Mouse (Mus musculus): ENCODE measurements around the gene Myl10. TPM values are rescaled to one million over a fixed set of nuclear protein-coding genes. Genes with fewer than 3 reads are reported as not detected.
A peak's percentile ranks its signal among the peaks of the same experiment; 100 is the strongest.
"Not testable (repeated sequence)": the region's sequence is repeated elsewhere in the genome, so short reads cannot be mapped to it uniquely, and the experiment has no call there.

The Myl10 gene
- polyA plus RNA-seq, 1 experiment, result not detected

- peak; percentile 85 for DNase-seq (ENCODE audit: low read depth)
- TF ChIP-seq CTCF (IDR thresholded peaks at IDR 0.05; ENCODE audit: borderline replicate concordance, extremely low read depth, insufficient read depth, insufficient read length) (peak; percentile 87), POLR2A (IDR thresholded peaks at IDR 0.05; ENCODE audit: borderline replicate concordance, extremely low read depth, insufficient read depth, insufficient read length, poor library complexity, severe bottlenecking) (no peak)
Observed at GRCm38 (mm10) chr5:136706803-136707202, 13.9 kb downstream of the Myl10 start.

- no peak for TF ChIP-seq CTCF (IDR thresholded peaks at IDR 0.05; ENCODE audit: borderline replicate concordance, extremely low read depth, insufficient read depth, insufficient read length)
- TF ChIP-seq POLR2A (IDR thresholded peaks at IDR 0.05; ENCODE audit: borderline replicate concordance, extremely low read depth, insufficient read depth, insufficient read length, poor library complexity, severe bottlenecking), result no peak
- no peak for DNase-seq (ENCODE audit: low read depth)
Observed at GRCm38 (mm10) chr5:136708116-136708515, 15.2 kb downstream of the Myl10 start.

- TF ChIP-seq POLR2A (IDR thresholded peaks at IDR 0.05; ENCODE audit: borderline replicate concordance, extremely low read depth, insufficient read depth, insufficient read length, poor library complexity, severe bottlenecking) (no peak), CTCF (IDR thresholded peaks at IDR 0.05; ENCODE audit: borderline replicate concordance, extremely low read depth, insufficient read depth, insufficient read length) (no peak)
- peak; percentile 59 for DNase-seq (ENCODE audit: low read depth)
Observed at GRCm38 (mm10) chr5:136710742-136711141, 17.8 kb downstream of the Myl10 start.

GRCm38 (mm10) chr5:136714232-136714875, 21.4 kb downstream of the Myl10 start:
- no peak for TF ChIP-seq POLR2A (IDR thresholded peaks at IDR 0.05; ENCODE audit: borderline replicate concordance, extremely low read depth, insufficient read depth, insufficient read length, poor library complexity, severe bottlenecking)
- TF ChIP-seq CTCF (IDR thresholded peaks at IDR 0.05; ENCODE audit: borderline replicate concordance, extremely low read depth, insufficient read depth, insufficient read length), result no peak

GRCm38 (mm10) chr5:136714879-136715278, 21.9 kb downstream of the Myl10 start:
- peak; percentile 72 for DNase-seq (ENCODE audit: low read depth)
- no peak for TF ChIP-seq POLR2A (IDR thresholded peaks at IDR 0.05; ENCODE audit: borderline replicate concordance, extremely low read depth, insufficient read depth, insufficient read length, poor library complexity, severe bottlenecking)
- TF ChIP-seq CTCF (IDR thresholded peaks at IDR 0.05; ENCODE audit: borderline replicate concordance, extremely low read depth, insufficient read depth, insufficient read length), result peak; percentile 63

More at GRCm38 (mm10) chr5:136714232-136714875, 21.4 kb downstream of the Myl10 start:
- peak; percentile 78 for DNase-seq (ENCODE audit: low read depth)

- TF ChIP-seq CTCF (IDR thresholded peaks at IDR 0.05; ENCODE audit: borderline replicate concordance, extremely low read depth, insufficient read depth, insufficient read length) (no peak), POLR2A (IDR thresholded peaks at IDR 0.05; ENCODE audit: borderline replicate concordance, extremely low read depth, insufficient read depth, insufficient read length, poor library complexity, severe bottlenecking) (no peak)
- DNase-seq (ENCODE audit: low read depth), result no peak
Observed at GRCm38 (mm10) chr5:136716696-136717572, 24.0 kb downstream of the Myl10 start.

- no peak for TF ChIP-seq CTCF (IDR thresholded peaks at IDR 0.05; ENCODE audit: borderline replicate concordance, extremely low read depth, insufficient read depth, insufficient read length)
- no peak for TF ChIP-seq POLR2A (IDR thresholded peaks at IDR 0.05; ENCODE audit: borderline replicate concordance, extremely low read depth, insufficient read depth, insufficient read length, poor library complexity, severe bottlenecking)
- DNase-seq (ENCODE audit: low read depth), result no peak
Observed at GRCm38 (mm10) chr5:136717573-136717854, 24.6 kb downstream of the Myl10 start.

- DNase-seq (ENCODE audit: low read depth), result peak; percentile 64
- no peak for TF ChIP-seq CTCF (IDR thresholded peaks at IDR 0.05; ENCODE audit: borderline replicate concordance, extremely low read depth, insufficient read depth, insufficient read length)
- no peak for TF ChIP-seq POLR2A (IDR thresholded peaks at IDR 0.05; ENCODE audit: borderline replicate concordance, extremely low read depth, insufficient read depth, insufficient read length, poor library complexity, severe bottlenecking)
Observed at GRCm38 (mm10) chr5:136718656-136719055, 25.7 kb downstream of the Myl10 start.

- no peak for DNase-seq (ENCODE audit: low read depth)
- TF ChIP-seq CTCF (IDR thresholded peaks at IDR 0.05; ENCODE audit: borderline replicate concordance, extremely low read depth, insufficient read depth, insufficient read length) (no peak), POLR2A (IDR thresholded peaks at IDR 0.05; ENCODE audit: borderline replicate concordance, extremely low read depth, insufficient read depth, insufficient read length, poor library complexity, severe bottlenecking) (no peak)
Observed at GRCm38 (mm10) chr5:136721596-136721995, 28.6 kb downstream of the Myl10 start.

- not testable (repeated sequence) for DNase-seq (ENCODE audit: low read depth)
Observed at GRCm38 (mm10) chr5:136726271-136726670, 33.3 kb downstream of the Myl10 start.

- DNase-seq (ENCODE audit: low read depth), result no peak
Observed at GRCm38 (mm10) chr5:136738918-136739317, 46.0 kb downstream of the Myl10 start.

GRCm38 (mm10) chr5:136746596-136746995, 53.6 kb downstream of the Myl10 start:
- TF ChIP-seq CTCF (IDR thresholded peaks at IDR 0.05; ENCODE audit: borderline replicate concordance, extremely low read depth, insufficient read depth, insufficient read length) (no peak), POLR2A (IDR thresholded peaks at IDR 0.05; ENCODE audit: borderline replicate concordance, extremely low read depth, insufficient read depth, insufficient read length, poor library complexity, severe bottlenecking) (no peak)
- no peak for DNase-seq (ENCODE audit: low read depth)

More at GRCm38 (mm10) chr5:136738918-136739317, 46.0 kb downstream of the Myl10 start:
- TF ChIP-seq CTCF (IDR thresholded peaks at IDR 0.05; ENCODE audit: borderline replicate concordance, extremely low read depth, insufficient read depth, insufficient read length), result no peak
- TF ChIP-seq POLR2A (IDR thresholded peaks at IDR 0.05; ENCODE audit: borderline replicate concordance, extremely low read depth, insufficient read depth, insufficient read length, poor library complexity, severe bottlenecking), result no peak

Other genes starting within 250 kb of the Myl10 start
- gene Cux1, start 125.7 kb upstream of the Myl10 start, polyA plus RNA-seq (2012; rRNA removed), result 73.3 and 92.0 TPM in 2 replicates
- 38.2 and 52.4 TPM in 2 replicates for gene Col26a1, start 190.1 kb downstream of the Myl10 start, polyA plus RNA-seq (2012; rRNA removed)
- gene Ift22, start 215.0 kb downstream of the Myl10 start, polyA plus RNA-seq (2012; rRNA removed), result 56.2 and 58.2 TPM in 2 replicates